Mouse (Mus musculus) erythroblast, embryonic 14.5 days (primary cell): ENCODE data around the gene Smad5.

Source experiments
- GATA1 ChIP-seq: IDR thresholded peaks from 2 replicates; pipeline ENCODE4 v1.6.1; 2012; ENCODE audit warnings: low read length, inconsistent platforms, mixed read lengths
- TAL1 ChIP-seq: IDR thresholded peaks from 3 replicates; pipeline ENCODE4 v1.6.1; 2012; ENCODE audit warnings: low read length, inconsistent platforms, mixed read lengths

DNA sequence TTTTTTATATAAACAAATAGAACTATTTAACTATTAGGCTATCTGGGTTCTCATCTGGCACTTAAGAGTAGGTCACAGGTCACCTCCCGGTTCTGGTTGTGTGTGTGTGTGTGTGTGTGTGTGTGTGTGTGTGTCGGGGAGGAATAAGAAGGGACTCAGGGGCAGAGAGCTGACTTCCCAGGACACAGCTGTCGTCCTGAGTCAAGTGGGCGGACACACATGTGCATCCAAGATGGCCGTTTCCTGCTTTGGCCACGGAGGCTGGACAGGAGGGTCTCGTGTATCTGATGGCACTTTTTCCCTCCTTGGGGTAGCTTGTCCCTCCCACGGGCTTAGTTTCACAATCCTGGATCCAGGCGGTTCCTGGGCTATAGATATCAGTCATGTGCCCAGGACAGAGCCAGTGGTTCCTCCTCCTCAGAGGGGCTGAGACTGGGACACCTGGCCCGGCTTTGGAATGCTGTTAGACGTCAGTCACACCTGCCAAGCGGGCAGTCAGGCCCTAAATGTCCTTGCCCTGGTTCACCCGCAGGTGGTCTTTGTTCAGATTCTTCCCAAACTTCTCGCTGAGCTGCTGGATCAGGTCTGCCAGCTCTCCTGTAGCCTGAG, 70.6 kb downstream of the Smad5 start:
- no peak for TF ChIP-seq GATA1
- no peak for TF ChIP-seq TAL1
